Mouse (Mus musculus): ENCODE results near the gene Kcnk6.
"Not testable (repeated sequence)": the region's sequence is repeated elsewhere in the genome, so short reads cannot be mapped to it uniquely, and the experiment has no call there.

Gene Kcnk6

DNA sequence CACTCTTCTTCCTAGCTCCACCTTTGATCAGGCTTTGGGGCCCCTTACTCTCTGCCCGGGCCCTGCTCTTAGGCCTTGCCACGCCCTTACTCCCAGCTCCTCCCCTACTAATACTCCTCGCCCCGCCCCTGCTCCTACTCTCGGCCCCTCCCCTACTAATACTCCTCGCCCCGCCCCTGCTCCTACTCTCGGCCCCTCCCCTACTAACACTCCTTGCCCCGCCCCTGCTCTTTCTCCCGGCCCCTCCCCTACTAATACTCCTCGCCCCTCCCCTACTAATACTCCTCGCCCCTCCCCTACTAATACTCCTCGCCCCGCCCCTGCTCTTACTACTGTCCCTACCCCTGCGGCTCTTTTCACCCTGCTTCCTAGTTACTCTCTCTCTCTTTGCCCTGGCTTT, 21.3 kb downstream of the Kcnk6 start:
- DNase-seq (ENCODE audit: low read depth, low spot score): not testable (repeated sequence)

DNA sequence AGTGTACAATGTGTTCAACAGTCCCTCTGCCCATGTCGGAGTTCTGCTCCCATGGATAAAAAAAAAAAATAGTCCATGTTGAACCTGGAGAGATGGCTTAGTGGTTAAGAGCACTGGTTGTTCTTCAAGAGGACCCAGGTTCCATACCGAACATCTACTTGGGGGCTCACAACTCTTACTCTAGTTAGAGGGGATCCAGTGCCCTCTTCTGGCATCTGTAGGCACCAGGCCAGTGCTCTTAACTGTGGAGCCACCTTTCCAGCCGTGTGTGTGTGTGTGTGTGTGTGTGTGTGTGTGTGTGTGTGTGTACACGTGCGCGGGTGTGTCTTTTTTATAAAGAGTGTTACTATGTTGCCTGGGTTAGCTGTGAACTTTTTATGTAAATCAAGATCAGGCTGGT, 29.7 kb downstream of the Kcnk6 start:
- DNase-seq (ENCODE audit: low read depth, low spot score): no peak

DNA sequence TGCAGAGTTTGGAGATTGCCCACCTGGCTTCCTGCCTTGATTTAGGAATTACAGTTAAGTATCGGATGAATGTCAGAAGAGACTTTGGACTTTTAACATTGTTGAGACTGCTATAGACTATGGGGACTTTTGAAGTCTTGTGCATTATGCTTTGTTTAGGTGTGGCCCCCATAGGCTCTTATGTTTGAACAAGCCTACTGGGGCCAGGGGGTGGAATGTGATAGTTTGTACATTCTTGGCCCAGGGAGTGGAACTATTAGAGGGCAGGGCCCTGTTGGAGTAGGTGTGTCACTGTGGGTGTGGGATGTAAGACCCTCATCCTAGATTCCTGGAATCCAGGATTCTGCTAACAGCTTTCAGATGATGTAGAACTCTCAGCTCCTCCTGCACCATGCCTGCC, 38.1 kb downstream of the Kcnk6 start:
- not testable (repeated sequence) for DNase-seq (ENCODE audit: low read depth, low spot score)

DNA sequence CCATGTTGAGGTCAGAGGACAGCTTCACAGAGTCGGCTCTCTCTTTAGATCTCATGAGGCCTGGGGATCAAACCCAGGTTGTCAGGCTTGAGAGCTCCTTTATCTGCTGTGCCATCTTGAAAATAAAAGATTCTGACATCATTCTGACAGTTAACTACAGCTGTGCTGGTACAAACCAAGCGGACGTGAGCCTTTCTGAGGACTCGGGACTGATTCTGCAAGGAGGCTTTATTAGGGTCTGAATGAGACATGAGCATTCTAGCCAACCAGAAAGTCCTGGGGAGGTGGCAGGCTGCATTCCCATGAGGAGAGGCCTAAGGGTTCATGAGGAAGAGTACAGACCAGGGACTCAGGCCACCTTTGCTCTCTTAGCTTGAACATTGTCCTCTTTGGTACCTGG, 51.0 kb downstream of the Kcnk6 start:
- not testable (repeated sequence) for DNase-seq (ENCODE audit: low read depth, low spot score)

DNA sequence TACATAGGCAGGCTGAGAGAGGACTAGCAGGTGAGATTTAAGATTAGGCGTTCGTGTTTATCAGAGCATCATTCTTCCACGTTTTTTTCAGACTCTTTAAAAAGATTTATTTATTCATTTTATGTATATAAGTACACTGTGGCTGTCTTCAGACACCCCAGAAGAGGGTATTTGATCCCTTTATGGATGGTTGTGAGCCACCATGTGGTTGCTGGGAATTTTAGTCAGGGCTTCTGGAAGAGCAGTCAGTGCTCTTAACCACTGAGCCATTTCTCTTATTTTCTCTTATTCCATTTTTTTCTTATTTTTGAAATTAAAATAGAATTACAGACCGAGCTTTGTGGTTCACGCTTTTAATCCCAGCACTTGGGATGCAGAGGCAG, 51.5 kb downstream of the Kcnk6 start:
- no peak for DNase-seq (ENCODE audit: low read depth, low spot score)

DNA sequence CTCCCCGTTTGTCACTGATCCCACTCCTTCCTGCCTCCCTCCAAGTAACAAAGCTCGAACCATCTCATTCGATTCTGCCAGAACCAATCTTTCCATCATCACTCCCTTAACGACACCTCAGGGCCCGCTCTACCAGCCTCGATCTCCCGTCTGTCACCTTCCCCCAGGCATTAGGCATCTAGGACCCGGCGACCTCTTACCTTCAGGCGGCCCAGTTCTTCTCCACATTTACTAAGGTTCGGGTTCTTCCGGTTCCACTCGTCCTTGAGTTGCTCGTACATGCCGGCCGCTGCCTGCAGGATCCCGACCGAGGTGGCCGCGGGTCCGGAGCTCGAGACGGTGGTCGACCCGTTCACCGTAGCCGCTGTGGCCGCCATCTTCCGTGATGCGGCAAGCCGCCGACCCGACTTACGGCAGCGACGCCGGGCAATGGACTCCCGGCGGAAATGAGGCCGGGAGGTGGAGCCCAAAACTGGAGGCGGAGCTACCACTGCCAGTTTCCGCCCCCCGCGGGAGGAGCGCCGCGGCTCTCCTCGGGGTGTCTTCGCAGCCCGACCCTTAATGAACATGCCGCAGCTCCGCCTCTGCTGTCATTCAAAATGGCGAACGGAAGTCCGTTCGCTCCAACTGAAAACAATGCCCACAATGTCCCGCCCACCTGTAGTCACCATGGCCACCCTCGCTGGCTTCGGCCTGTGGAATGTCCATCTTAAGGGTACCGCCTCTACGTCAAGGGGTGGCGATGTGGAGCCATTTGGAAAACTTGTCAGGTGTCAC, 52.0 kb downstream of the Kcnk6 start, which contains the start of gene Psmd8:
Gene Psmd8 (minus strand): TSS at position 625 of the 777 bp plus-strand sequence.
- peak; percentile 99 for DNase-seq (ENCODE audit: low read depth, low spot score)

DNA sequence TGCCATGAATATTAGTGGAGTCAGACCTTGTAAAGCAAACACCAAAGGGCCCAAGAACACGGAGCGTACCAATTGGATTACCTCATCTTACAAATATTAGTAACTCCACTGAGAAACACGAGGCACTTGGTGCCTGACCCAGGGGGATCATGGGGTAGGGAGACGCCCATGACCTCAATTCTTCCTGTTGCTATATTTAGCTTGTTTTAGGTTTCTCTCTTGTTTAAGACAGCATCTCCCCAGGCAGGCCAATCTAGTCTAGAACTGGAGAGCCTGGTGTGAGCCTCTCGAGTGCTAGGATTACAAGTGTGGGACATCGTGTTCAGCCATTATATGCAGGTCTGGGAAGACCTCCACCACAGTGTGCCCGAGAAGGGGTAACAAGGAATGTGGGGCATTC, 53.0 kb downstream of the Kcnk6 start:
- DNase-seq (ENCODE audit: low read depth, low spot score): no peak

DNA sequence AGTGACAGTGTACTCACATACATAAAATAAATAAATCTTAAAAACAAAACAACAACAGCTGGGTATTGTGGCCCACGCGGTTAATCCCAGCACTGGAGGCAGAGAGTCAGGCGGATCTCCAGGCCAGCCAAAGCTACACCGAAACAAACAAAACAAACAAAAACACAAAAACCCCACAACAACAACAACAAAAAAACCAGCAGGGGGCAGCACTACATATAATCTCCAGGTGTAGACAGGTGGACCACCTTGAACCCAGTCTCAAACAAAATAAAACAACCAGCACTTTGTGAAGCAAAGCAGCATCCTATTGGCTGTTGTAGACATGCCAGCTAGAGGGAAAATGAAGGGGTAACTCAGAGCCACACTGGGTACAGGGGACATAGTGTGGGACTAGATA, 54.2 kb downstream of the Kcnk6 start:
- DNase-seq (ENCODE audit: low read depth, low spot score): no peak

DNA sequence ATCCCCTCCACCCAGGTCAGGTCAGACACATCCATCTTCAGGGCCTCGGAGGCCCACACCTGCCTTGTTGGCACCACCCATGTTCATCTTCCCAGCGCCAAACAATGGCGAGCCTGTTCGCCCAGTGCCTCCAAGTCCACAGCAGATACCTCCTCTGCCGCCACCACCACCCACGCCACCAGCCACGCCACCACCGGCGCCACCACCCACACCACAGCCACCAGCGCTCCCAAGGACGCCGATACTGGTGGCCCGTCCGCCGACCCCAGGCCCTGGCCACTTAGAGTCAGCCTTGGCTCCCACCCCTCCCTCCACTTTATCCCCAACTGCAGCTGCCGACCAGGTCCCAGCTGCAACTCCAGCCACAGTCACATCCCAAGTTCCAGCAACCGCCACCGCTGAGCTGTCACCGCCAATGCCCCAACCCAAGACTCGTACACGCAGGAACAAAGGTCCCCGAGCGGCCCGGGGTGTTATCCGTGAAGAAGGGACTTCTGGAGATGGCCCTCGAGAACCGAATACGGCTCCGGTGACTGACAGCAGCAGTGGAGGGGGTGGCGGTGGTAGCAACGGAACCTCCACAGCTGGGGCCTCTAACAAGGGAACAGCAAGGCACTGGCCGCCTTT, 59.8 kb downstream of the Kcnk6 start:
- DNase-seq (ENCODE audit: low read depth, low spot score): no peak
